Mouse (Mus musculus): Measurements from ENCODE around the gene Slc25a13. TPM values are rescaled to one million over a fixed set of nuclear protein-coding genes. Genes with fewer than 3 reads are reported as not detected.
A peak's percentile ranks its signal among the peaks of the same experiment; 100 is the strongest.

Gene Slc25a13
- polyA plus RNA-seq, 1 experiment, result 7.3 TPM

DNA sequence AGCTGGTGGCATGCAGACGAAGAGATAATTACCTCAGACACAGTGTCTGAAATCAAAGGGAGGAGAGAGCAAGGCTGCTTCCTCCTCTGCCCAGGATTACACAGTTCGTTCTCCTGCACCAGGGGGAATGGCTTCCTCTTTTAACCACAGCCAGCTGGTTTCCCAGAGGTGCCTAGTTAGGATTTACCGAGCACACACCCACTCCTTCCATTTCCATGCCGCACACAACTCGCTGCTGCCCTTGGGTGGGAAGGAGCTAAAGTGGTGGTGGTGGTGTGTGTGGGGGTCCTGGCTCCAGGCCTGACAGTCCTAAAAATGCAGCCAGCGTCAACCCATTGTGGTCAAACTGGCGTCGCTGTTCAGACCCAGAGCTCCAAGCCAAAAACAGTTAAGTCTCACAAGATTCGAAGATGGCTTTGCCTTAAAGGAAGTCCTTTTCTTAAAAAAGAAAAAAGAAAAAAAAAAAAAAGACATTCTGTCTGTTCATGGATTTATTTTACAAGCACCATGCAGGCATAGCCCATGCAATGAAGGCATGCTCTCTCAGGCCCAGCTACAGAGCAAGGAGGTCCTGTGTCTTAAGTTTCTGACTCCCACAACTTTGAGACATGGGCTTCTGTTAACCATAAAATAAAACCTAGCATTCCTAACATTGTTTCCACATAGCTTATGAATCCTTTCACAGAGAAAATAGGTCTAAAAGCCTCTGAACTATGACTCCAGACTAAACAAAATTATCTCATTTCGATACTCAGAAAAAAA lies 104.0 kb downstream of the Slc25a13 start:
- DNase-seq (ENCODE audit: low read depth), result no peak

GRCm38 (mm10) chr6:6107419-6107966 lies 109.5 kb downstream of the Slc25a13 start:
- DNase-seq (ENCODE audit: low read depth), result no peak

- no peak for DNase-seq (ENCODE audit: low read depth)
These were observed 111.4 kb downstream of the Slc25a13 start for GRCm38 (mm10) chr6:6105586-6105985.

- DNase-seq (ENCODE audit: low read depth), result no peak
These were observed 113.5 kb downstream of the Slc25a13 start for GRCm38 (mm10) chr6:6103469-6103868.

DNA sequence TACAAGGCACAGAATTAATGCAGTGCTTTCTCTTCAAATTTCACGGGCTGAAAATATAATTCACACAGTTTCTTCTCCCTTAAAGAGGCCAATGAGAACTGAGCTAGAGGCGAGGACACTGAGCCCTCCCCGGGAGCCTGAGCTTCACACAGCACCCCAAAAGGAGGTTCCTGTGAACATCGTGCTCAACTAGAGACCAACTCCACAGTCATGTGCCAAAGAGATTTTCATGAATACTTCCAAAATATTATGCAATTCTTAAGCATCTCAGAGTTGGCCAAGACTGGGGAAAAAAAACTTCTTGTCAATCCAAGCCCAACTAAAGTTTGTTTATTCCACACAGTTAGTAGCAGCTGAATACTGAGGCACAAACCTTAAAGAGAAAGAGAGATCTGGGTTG lies 115.4 kb downstream of the Slc25a13 start:
- DNase-seq (ENCODE audit: low read depth), result no peak

DNA sequence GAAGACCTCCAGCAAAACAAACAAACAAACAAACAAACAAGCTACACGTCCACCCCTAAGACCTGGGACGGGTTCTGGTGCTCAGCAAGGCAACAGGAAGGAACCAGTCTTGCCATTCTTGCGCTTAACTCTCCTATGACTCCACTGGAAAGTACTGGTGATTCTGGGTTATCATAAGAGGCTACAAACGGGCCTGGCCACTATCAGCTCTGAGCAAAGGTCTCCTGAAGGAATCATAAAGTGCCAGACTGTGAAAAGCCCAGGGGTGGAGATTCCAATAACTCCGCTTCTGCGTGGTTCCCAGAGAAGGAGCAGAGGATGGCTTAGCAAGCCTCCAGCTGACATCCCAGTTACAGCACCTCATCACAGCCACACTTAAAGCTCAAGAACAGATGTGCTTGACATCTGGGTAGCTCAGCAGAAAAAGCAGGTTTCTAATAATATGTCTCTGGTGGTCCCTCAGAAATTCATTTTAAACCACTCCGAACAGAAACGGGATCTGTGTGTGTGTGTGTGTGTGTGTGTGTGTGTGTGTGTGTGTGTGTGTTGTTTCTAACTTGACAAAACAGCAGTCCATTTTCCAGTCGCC lies 116.0 kb downstream of the Slc25a13 start:
- DNase-seq (ENCODE audit: low read depth), result no peak

- DNase-seq (ENCODE audit: low read depth), result no peak
These were observed 123.0 kb downstream of the Slc25a13 start for GRCm38 (mm10) chr6:6093978-6094377.

GRCm38 (mm10) chr6:6093522-6093921 lies 123.5 kb downstream of the Slc25a13 start:
- no peak for DNase-seq (ENCODE audit: low read depth)

- no peak for DNase-seq (ENCODE audit: low read depth)
These were observed 124.5 kb downstream of the Slc25a13 start for GRCm38 (mm10) chr6:6092497-6092896.

GRCm38 (mm10) chr6:6091016-6091415 lies 126.0 kb downstream of the Slc25a13 start:
- no peak for DNase-seq (ENCODE audit: low read depth)

- DNase-seq (ENCODE audit: low read depth), result peak; percentile 67
These were observed 128.8 kb downstream of the Slc25a13 start for GRCm38 (mm10) chr6:6088151-6088550.

DNA sequence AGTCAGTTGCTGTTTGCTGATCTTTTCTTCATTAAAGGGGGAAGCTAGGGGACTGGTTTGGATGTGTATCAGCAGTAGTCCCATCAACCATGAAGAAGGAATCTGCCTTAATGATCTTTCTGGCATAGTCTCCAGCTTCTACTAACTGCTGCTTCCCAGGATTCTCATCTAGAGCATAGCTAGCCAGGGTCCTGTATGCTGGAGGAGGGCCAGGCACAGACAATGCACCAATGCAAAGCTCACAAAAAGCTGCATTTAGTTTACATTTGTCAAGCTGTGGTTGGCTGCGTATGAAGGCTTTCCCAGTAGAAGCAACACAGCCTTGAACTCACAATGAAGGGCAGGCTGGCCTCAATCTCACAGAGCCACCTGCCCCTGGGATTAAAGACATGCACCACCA lies 136.5 kb downstream of the Slc25a13 start:
- no peak for DNase-seq (ENCODE audit: low read depth)

GRCm38 (mm10) chr6:6077234-6077633 lies 139.7 kb downstream of the Slc25a13 start:
- no peak for DNase-seq (ENCODE audit: low read depth)

DNA sequence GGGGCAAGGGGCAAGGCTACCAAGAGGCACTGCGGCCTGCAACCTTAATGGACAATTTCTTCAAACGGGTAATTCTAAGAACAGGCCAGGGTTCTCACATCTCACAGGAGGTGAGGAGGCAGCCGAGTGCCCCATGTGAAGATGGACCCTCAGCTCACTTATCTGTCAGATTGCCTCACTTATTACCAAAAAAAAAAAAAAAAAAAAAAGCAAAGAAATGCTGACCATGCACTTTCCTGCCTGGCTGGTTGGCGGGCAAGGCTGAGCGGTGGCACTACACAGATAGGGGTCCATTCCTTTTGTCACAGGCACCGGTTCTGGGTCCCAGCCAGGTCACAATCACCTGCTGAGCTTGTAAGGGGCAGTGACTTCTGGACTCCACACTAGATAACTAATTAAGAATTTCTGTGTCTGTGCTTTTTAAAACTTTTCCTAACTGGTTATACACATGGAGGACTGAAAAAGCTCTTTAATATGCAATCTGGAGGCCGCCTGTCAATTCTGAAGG lies 141.0 kb downstream of the Slc25a13 start:
- no peak for DNase-seq (ENCODE audit: low read depth)

DNA sequence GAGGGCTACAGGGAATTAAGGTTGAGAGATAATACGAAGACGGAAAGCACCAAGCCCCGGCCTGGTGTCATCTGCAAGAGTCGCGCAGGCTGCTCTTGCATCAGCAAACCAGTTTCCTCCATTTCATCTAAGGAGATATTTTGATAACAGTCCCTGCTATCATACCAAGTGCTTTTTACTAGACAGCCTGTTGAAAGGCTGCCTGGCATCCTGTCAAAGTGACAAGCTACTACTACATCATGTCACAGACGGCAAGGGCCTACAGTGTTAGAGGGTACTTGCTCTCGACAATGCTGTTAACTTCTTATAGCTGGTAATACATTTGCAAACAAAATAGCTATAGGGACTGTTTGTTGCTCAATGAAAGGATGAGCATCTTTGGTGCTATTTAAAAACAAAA lies 145.9 kb downstream of the Slc25a13 start:
- no peak for DNase-seq (ENCODE audit: low read depth)

DNA sequence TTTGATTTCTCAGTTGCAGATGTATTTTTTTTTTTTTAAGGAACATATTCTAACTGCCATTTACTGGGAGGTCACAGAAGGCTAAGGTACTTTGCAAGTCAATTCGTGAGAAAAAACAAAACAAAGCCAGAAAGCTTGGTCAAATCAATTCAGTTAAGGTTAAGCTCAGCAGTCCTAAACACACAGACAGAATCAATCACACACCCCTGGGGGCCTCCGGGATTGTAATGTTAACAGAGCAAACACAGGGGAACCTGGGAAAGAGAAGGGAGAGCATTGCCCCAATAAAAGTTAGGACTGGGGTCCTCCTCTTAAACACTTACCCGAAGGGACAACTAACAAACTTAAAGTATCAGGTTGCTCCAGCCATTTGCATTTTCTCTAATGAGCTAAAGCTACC lies 147.0 kb downstream of the Slc25a13 start:
- no peak for DNase-seq (ENCODE audit: low read depth)

GRCm38 (mm10) chr6:6067201-6067600 lies 149.8 kb downstream of the Slc25a13 start:
- DNase-seq (ENCODE audit: low read depth), result no peak

- DNase-seq (ENCODE audit: low read depth), result no peak
These were observed 158.4 kb downstream of the Slc25a13 start for GRCm38 (mm10) chr6:6058548-6058947.

DNA sequence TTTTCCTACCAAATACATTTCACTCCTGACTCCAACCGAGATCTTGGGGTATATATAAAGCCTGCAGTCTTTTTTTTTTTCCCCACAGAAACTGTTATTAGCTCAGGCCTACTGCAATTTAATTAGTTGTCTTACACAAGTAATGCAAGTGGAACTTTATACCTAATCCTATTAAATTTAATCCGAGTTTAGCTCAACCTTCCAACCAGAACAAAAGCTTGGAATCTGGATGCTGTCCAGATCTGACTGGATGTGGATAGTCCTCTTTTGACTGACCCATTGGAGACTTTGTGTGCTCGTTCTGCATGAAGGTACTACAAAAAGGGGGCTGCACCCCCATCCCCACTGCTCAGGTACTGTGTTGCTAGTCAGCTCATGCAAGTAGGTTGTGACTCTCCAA lies 163.0 kb downstream of the Slc25a13 start:
- DNase-seq (ENCODE audit: low read depth), result no peak

- no peak for DNase-seq (ENCODE audit: low read depth)
These were observed 164.3 kb downstream of the Slc25a13 start for GRCm38 (mm10) chr6:6052696-6053095.

- DNase-seq (ENCODE audit: low read depth), result no peak
These were observed 170.1 kb downstream of the Slc25a13 start for GRCm38 (mm10) chr6:6046729-6047424.

DNA sequence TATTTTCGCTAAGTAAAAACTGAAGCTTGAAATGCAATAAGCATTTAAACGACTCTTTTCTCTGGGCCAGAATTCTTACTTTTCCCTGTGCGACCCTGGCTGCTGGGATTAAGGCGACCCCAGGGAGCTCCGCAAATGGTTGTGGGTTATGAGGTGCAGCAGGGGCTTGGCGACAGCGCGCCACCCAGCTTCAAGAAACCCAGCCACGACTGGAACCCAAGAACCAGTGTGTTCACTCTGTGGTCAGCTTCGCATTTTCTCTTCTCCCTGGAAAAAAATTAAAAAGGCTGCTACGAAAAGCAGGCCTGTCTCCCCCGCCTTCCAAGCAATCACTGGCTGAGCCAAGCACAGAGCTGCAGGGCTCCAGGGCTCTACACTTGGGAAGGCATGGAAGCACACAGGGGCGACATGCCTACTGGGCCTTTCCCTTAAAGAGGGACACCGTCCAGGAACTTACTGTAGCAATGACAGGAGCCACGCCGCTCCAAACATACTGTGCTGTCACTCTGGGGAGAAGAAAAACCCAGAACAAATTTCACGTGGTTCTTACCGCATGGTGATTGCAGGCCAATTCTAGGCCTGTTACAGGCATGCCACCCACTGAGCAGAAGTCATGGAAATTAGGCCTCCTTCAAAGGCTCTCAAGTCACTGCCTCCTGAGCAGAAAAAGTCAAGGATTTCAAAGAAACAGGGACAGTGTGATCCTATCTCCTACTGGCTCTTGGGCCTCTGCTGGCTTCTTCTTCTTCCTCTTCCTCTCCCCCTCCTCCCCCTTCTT lies 178.0 kb downstream of the Slc25a13 start:
- no peak for DNase-seq (ENCODE audit: low read depth)
